ENCODE assay signal across 17 mouse cellular contexts in the genomic region with DNA sequence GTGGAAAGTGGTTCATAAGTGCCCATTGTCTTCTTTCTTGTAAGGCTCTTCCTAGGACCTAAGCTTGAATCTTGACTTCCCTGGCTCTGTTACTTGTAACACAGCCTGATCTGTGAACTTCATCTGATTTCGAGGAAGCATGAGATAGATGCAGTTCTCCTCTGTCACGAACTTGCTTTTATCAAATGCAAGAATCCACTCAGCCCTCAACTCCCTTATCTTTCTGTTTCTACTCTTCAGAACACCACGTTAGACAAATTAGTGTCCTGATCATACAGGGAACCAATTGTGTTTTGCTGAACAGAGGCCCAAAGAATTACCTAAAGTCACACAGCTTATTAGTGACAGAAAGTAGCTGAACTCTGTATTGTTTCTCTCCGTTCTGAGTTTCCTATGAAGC.
"Had no signal": no experiment of that assay in that cellular context is flagged by ENCODE, and none has a peak within 500 bp of the region (broad histone marks: within the 10 kb centered on the region; RNA-seq: fewer than 3 reads in every experiment).

No protein-coding gene starts in this region.

- H3K9ac ChIP-seq: neural tube, embryonic 12.5 days; neural tube, embryonic 13.5 days; neural tube, embryonic 15.5 days; stomach, embryonic 15.5 days had no signal

- H3K4me1 ChIP-seq: neural tube, embryonic 15.5 days; stomach, embryonic 15.5 days had no signal

- DNase-seq: retina, postnatal 1 day; right cerebral cortex, adult 18-20 months; right cerebral cortex, postnatal 14 days; right cerebral cortex, postnatal 25 days; right cerebral cortex, postnatal 4 days; spleen, adult 18-20 months; thymus, adult 18-20 months; thymus, adult 2 months; thymus, postnatal 14 days; thymus, postnatal 25 days; thymus, postnatal 36 days; thymus, postnatal 4 days had no signal

- H3K4me3 ChIP-seq: neural tube, embryonic 12.5 days; neural tube, embryonic 13.5 days; neural tube, embryonic 15.5 days; stomach, embryonic 15.5 days had no signal

- H3K27me3 ChIP-seq: neural tube, embryonic 12.5 days; neural tube, embryonic 13.5 days; neural tube, embryonic 15.5 days had no signal

- H3K9me3 ChIP-seq: neural tube, embryonic 12.5 days; neural tube, embryonic 13.5 days; neural tube, embryonic 15.5 days; stomach, embryonic 15.5 days had no signal

- H3K36me3 ChIP-seq: neural tube, embryonic 12.5 days; neural tube, embryonic 13.5 days; neural tube, embryonic 15.5 days; stomach, embryonic 15.5 days had no signal

- H3K27ac ChIP-seq: neural tube, embryonic 12.5 days; neural tube, embryonic 13.5 days; neural tube, embryonic 15.5 days; stomach, embryonic 15.5 days; stomach, postnatal 0 days had no signal
